Mouse (Mus musculus): ENCODE measurements around the gene Tmem269.

Gene Tmem269

GRCm38 (mm10) chr4:119238661-119239060, 20.6 kb upstream of the Tmem269 start:
- DNase-seq (ENCODE audit: low spot score in 2 of 2), result no peak

- no peak for DNase-seq (ENCODE audit: low spot score in 2 of 2)
Measured at GRCm38 (mm10) chr4:119234348-119234747, 16.3 kb upstream of the Tmem269 start.

- DNase-seq (ENCODE audit: low spot score in 2 of 2), result peak; percentile 32 to 39
Measured at GRCm38 (mm10) chr4:119233256-119233901, 15.4 kb upstream of the Tmem269 start.

- peak; percentile 98 to 99 for DNase-seq (ENCODE audit: low spot score in 2 of 2)
Measured at GRCm38 (mm10) chr4:119232410-119233255, 14.6 kb upstream of the Tmem269 start, which contains the start of the genes AU022252 and P3h1. TSS of gene AU022252 (minus strand) at chr4:119232712. TSS of gene P3h1 (plus strand) at chr4:119232915.

GRCm38 (mm10) chr4:119226751-119227150, 8.7 kb upstream of the Tmem269 start:
- DNase-seq (ENCODE audit: low spot score in 2 of 2), result no peak

- DNase-seq (ENCODE audit: low spot score in 2 of 2), result no peak
Measured at GRCm38 (mm10) chr4:119225719-119226118, 7.7 kb upstream of the Tmem269 start.

- DNase-seq (ENCODE audit: low spot score in 2 of 2), result no peak
Measured at GRCm38 (mm10) chr4:119224534-119224933, 6.5 kb upstream of the Tmem269 start.

- DNase-seq (ENCODE audit: low spot score in 2 of 2), result no peak
Measured at GRCm38 (mm10) chr4:119223696-119224095, 5.7 kb upstream of the Tmem269 start.

GRCm38 (mm10) chr4:119216667-119217066, 1.4 kb downstream of the Tmem269 start:
- no peak for DNase-seq (ENCODE audit: low spot score in 2 of 2)

- peak; percentile 20 to 26 for DNase-seq (ENCODE audit: low spot score in 2 of 2)
Measured at GRCm38 (mm10) chr4:119204672-119205071, 13.3 kb downstream of the Tmem269 start.

- no peak for DNase-seq (ENCODE audit: low spot score in 2 of 2)
Measured at GRCm38 (mm10) chr4:119198105-119198504, 19.9 kb downstream of the Tmem269 start.

- DNase-seq (ENCODE audit: low spot score in 2 of 2), result no peak
Measured at GRCm38 (mm10) chr4:119195582-119196320, 22.3 kb downstream of the Tmem269 start.

- peak; percentile 75 to 76 for DNase-seq (ENCODE audit: low spot score in 2 of 2)
Measured at GRCm38 (mm10) chr4:119194909-119195581, 23.0 kb downstream of the Tmem269 start, which contains the start of gene Svbp. TSS of gene Svbp (plus strand) at chr4:119195306.

GRCm38 (mm10) chr4:119192757-119193156, 25.3 kb downstream of the Tmem269 start:
- DNase-seq (ENCODE audit: low spot score in 2 of 2), result no peak

GRCm38 (mm10) chr4:119191273-119191672, 26.7 kb downstream of the Tmem269 start:
- DNase-seq (ENCODE audit: low spot score in 2 of 2), result no peak

GRCm38 (mm10) chr4:119190618-119191017, 27.4 kb downstream of the Tmem269 start:
- no peak for DNase-seq (ENCODE audit: low spot score in 2 of 2)

GRCm38 (mm10) chr4:119189864-119190263, 28.2 kb downstream of the Tmem269 start, which contains the start of gene Ermap:
TSS of gene Ermap (minus strand) at chr4:119190011.
- no peak for DNase-seq (ENCODE audit: low spot score in 2 of 2)

GRCm38 (mm10) chr4:119189392-119189791, 28.6 kb downstream of the Tmem269 start:
- DNase-seq (ENCODE audit: low spot score in 2 of 2), result no peak

- no peak for DNase-seq (ENCODE audit: low spot score in 2 of 2)
Measured at GRCm38 (mm10) chr4:119188060-119188785, 29.8 kb downstream of the Tmem269 start.

GRCm38 (mm10) chr4:119185771-119186170, 32.2 kb downstream of the Tmem269 start:
- no peak for DNase-seq (ENCODE audit: low spot score in 2 of 2)

- no peak for DNase-seq (ENCODE audit: low spot score in 2 of 2)
Measured at GRCm38 (mm10) chr4:119183525-119183924, 34.5 kb downstream of the Tmem269 start.

Measured in right cerebral cortex, postnatal 36 days (tissue).